Mouse (Mus musculus): Measurements from ENCODE around the gene Ube2u. TPM values are rescaled to one million over a fixed set of nuclear protein-coding genes. Genes with fewer than 3 reads are reported as not detected.

Gene Ube2u
- polyA plus RNA-seq, 1 experiment from 2014 or later: 0.62 TPM

GRCm38 (mm10) chr4:100517646-100518045 is 39.0 kb downstream of the Ube2u start:
- H3K4me1 ChIP-seq: peaks cover 9% of the 10 kb centered on the region
- H3K36me3 ChIP-seq (replicated peaks): no peaks in the 10 kb centered on the region
- H3K27ac ChIP-seq: no peak overlapping the region
- no peak overlapping the region for H3K4me3 ChIP-seq
- no peak for DNase-seq (ENCODE audit: extremely low spot score, low spot score)
- no peaks in the 10 kb centered on the region for H3K9me3 ChIP-seq
- 0 out of 2 replicates have a peak, but pooled peaks cover 6% of the 10 kb centered on the region for H3K27me3 ChIP-seq (ENCODE audit: poor library complexity, severe bottlenecking)
- WGBS: 82% methylated on average over 2 of the region's 2 CpGs

DNA sequence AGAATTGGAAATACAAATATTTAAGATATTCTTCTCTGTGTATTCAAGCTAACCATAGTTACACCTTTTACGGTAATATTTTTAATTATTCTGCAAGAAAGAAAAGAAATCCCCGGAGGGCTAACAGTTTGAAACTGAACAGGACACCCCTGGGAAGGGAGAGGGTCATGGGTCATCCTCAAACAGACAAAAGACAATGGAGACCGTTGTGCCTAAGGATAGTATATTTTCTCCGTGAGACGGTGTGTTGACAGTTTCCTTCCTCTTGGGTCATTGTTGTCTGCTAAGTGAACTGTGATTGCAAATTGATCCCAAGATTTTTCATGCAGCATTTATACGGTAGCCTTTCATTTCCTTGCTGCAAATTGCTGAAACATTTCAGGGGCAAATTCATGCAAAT is 43.9 kb downstream of the Ube2u start:
- peaks cover 52% of the 10 kb centered on the region for H3K27me3 ChIP-seq (ENCODE audit: poor library complexity, severe bottlenecking)
- H3K4me1 ChIP-seq: peaks cover 36% of the 10 kb centered on the region
- H3K4me3 ChIP-seq: no peak overlapping the region
- no peak overlapping the region for H3K27ac ChIP-seq
- no peak for DNase-seq (ENCODE audit: extremely low spot score, low spot score)
- no peaks in the 10 kb centered on the region for H3K9me3 ChIP-seq
- 16% methylated on average over 6 of the region's 6 CpGs for WGBS
- H3K36me3 ChIP-seq (replicated peaks): no peaks in the 10 kb centered on the region

GRCm38 (mm10) chr4:100524741-100525140 is 46.1 kb downstream of the Ube2u start:
- no peaks in the 10 kb centered on the region for H3K36me3 ChIP-seq (replicated peaks)
- no peak overlapping the region for H3K27ac ChIP-seq
- no peaks in the 10 kb centered on the region for H3K9me3 ChIP-seq
- 48% methylated on average over 4 of the region's 4 CpGs for WGBS
- DNase-seq (ENCODE audit: extremely low spot score, low spot score): no peak
- peaks cover 56% of the 10 kb centered on the region for H3K4me1 ChIP-seq
- peaks cover 70% of the 10 kb centered on the region for H3K27me3 ChIP-seq (ENCODE audit: poor library complexity, severe bottlenecking)
- H3K4me3 ChIP-seq: no peak overlapping the region

DNA sequence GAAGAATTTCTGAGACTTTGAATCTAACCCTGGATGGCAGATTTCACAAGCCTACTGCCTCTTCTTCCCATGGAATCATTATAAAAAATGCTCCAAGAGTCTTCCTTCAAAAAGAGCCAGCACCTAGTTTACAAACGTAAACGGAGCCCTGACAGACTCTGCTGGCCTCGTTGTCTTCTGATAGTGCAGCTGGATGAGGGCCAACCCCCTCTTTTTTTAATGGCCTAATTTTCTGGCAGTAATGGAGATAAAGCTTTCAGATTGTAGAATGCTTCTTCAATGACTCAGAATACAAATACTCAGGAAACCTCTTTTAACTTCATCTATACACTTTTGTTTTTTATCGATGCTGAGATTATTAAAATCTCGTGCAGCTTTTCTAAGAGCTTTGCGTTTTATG is 47.6 kb downstream of the Ube2u start:
- WGBS: 50% methylated on average over 6 of the region's 6 CpGs
- H3K4me3 ChIP-seq: no peak overlapping the region
- DNase-seq (ENCODE audit: extremely low spot score, low spot score): no peak
- H3K27ac ChIP-seq: no peak overlapping the region
- peaks cover 64% of the 10 kb centered on the region for H3K27me3 ChIP-seq (ENCODE audit: poor library complexity, severe bottlenecking)
- no peaks in the 10 kb centered on the region for H3K36me3 ChIP-seq (replicated peaks)
- H3K4me1 ChIP-seq: peaks cover 56% of the 10 kb centered on the region
- H3K9me3 ChIP-seq: no peaks in the 10 kb centered on the region

- Histone ChIP-seq H3K9me3 (no peaks in the 10 kb centered on the region), H3K4me3 (peak overlapping the region; percentile 39; the same call in 1 of the 2 replicates), H3K27ac (peak overlapping the region; percentile 67; the same call in 1 of the 2 replicates), H3K36me3 (replicated peaks) (no peaks in the 10 kb centered on the region), H3K27me3 (ENCODE audit: poor library complexity, severe bottlenecking) (peaks cover 64% of the 10 kb centered on the region), H3K4me1 (peaks cover 53% of the 10 kb centered on the region)
- no peak for DNase-seq (ENCODE audit: extremely low spot score, low spot score)
- 19% methylated on average over 3 of the region's 3 CpGs for WGBS
Observed at GRCm38 (mm10) chr4:100527086-100527485, 48.4 kb downstream of the Ube2u start.

GRCm38 (mm10) chr4:100527554-100528001 is 48.9 kb downstream of the Ube2u start:
- Histone ChIP-seq H3K9me3 (no peaks in the 10 kb centered on the region), H3K4me3 (peak overlapping the region; percentile 39), H3K4me1 (peaks cover 48% of the 10 kb centered on the region), H3K36me3 (replicated peaks) (no peaks in the 10 kb centered on the region), H3K27me3 (ENCODE audit: poor library complexity, severe bottlenecking) (peaks cover 64% of the 10 kb centered on the region), H3K27ac (peak overlapping the region; percentile 67)
- DNase-seq (ENCODE audit: extremely low spot score, low spot score): peak; percentile 61
- WGBS: 1% methylated on average over 15 of the region's 15 CpGs

DNA sequence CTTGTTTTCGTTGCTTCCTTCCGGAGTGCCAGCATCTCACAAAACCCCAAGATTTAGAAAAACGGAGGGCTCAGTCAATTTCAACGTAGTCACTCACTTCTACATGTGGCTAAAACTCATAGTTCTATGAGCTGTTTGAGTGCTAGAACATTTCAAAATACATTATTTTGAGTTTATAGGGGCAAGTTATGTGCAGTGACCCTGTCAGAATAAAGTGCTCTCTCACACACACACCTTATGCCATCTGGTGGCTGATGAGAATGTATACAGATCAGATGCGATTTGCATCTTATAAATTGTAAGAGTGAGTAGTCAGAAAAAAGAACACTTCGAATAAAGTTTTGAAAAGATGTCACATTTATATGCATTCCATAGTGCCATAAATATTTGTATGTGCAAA is 55.0 kb downstream of the Ube2u start:
- H3K9me3 ChIP-seq: no peaks in the 10 kb centered on the region
- no peak overlapping the region for H3K27ac ChIP-seq
- no peaks in the 10 kb centered on the region for H3K36me3 ChIP-seq (replicated peaks)
- H3K27me3 ChIP-seq (ENCODE audit: poor library complexity, severe bottlenecking): peaks cover 8% of the 10 kb centered on the region
- DNase-seq (ENCODE audit: extremely low spot score, low spot score): no peak
- no peak overlapping the region for H3K4me3 ChIP-seq
- 78% methylated on average over 6 of the region's 6 CpGs for WGBS
- H3K4me1 ChIP-seq: peaks cover 22% of the 10 kb centered on the region

DNA sequence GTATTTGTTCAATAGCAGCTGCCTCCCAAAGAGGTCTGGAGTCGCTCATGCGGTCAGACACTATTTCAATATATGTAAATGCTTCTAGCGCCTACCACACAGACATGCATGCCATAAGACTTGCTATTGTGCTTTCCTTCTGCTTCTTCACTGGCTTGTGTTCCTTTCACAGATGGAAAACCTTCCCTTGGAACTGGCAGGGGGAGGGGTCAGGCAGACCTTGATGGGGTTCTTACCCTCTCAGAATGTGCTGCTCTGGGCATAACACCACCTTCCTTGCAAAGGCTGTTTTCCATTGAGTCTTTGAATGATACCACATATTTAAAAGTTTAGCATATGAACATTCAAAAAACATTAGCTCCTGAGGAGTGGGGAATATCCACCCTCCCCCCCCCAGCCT is 56.3 kb downstream of the Ube2u start:
- DNase-seq (ENCODE audit: extremely low spot score, low spot score): no peak
- H3K4me3 ChIP-seq: no peak overlapping the region
- no peaks in the 10 kb centered on the region for H3K27me3 ChIP-seq (ENCODE audit: poor library complexity, severe bottlenecking)
- no peaks in the 10 kb centered on the region for H3K9me3 ChIP-seq
- H3K4me1 ChIP-seq: peaks cover 13% of the 10 kb centered on the region
- H3K36me3 ChIP-seq (replicated peaks): no peaks in the 10 kb centered on the region
- 73% methylated on average over 3 of the region's 3 CpGs for WGBS
- H3K27ac ChIP-seq: no peak overlapping the region

- H3K4me1 ChIP-seq: peaks cover 13% of the 10 kb centered on the region
- H3K9me3 ChIP-seq: no peaks in the 10 kb centered on the region
- no peak overlapping the region for H3K27ac ChIP-seq
- H3K36me3 ChIP-seq (replicated peaks): no peaks in the 10 kb centered on the region
- WGBS: 12% methylated on average over 3 of the region's 3 CpGs
- H3K27me3 ChIP-seq (ENCODE audit: poor library complexity, severe bottlenecking): no peaks in the 10 kb centered on the region
- no peak for DNase-seq (ENCODE audit: extremely low spot score, low spot score)
- no peak overlapping the region for H3K4me3 ChIP-seq
Observed at GRCm38 (mm10) chr4:100537898-100538297, 59.2 kb downstream of the Ube2u start.

- Histone ChIP-seq H3K36me3 (replicated peaks) (no peaks in the 10 kb centered on the region), H3K4me1 (peaks cover 12% of the 10 kb centered on the region), H3K27ac (no peak overlapping the region), H3K4me3 (no peak overlapping the region), H3K27me3 (ENCODE audit: poor library complexity, severe bottlenecking) (no peaks in the 10 kb centered on the region), H3K9me3 (no peaks in the 10 kb centered on the region)
- no peak for DNase-seq (ENCODE audit: extremely low spot score, low spot score)
- 87% methylated on average over 3 of the region's 3 CpGs for WGBS
Observed at GRCm38 (mm10) chr4:100539483-100539882, 60.8 kb downstream of the Ube2u start.

DNA sequence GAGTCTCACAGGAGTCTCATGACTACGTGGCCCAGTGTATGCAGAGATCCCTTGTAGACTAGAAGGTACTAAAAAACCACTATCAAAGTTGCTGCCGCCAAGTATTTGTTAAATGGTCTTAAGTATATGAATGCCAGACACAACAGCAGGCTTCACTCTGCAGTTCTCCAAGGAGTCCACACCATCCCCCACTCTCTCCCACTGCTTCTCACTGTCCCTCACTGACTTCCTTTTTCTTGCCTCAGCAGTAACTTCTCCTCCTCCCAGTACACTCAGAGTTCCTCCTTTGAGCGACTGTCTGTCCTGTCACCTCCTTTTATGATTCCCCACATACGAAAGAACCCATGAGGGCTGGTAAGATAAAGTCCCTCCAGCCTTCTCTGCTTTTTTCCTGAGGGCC is 69.3 kb downstream of the Ube2u start:
- no peaks in the 10 kb centered on the region for H3K27me3 ChIP-seq (ENCODE audit: poor library complexity, severe bottlenecking)
- no peaks in the 10 kb centered on the region for H3K36me3 ChIP-seq (replicated peaks)
- H3K9me3 ChIP-seq: no peaks in the 10 kb centered on the region
- H3K27ac ChIP-seq: no peak overlapping the region
- no peak for DNase-seq (ENCODE audit: extremely low spot score, low spot score)
- no peak overlapping the region for H3K4me3 ChIP-seq
- 79% methylated on average over 4 of the region's 4 CpGs for WGBS
- H3K4me1 ChIP-seq: no peaks in the 10 kb centered on the region

DNA sequence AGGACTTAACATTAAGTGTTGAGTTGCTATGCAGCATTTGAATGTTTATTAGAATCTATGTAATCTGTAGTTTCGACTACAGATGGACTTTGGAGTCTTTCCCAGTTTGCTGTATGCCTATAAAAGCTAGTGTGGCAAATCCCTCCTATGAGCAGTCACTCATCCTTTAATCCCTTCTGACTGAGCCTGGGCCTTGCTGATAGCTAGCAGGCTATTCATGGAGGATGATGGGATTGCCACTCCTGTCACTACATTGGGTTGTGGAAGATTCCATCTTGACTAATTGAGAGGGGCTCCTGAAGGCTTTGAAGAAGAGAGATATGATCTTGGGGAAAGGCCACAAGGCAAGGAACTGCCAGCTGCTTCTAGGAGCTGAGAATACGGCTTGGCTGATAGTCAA is 74.6 kb downstream of the Ube2u start:
- Histone ChIP-seq H3K4me3 (no peak overlapping the region), H3K36me3 (replicated peaks) (no peaks in the 10 kb centered on the region), H3K27ac (no peak overlapping the region), H3K27me3 (ENCODE audit: poor library complexity, severe bottlenecking) (no peaks in the 10 kb centered on the region), H3K4me1 (no peaks in the 10 kb centered on the region), H3K9me3 (no peaks in the 10 kb centered on the region)
- no peak for DNase-seq (ENCODE audit: extremely low spot score, low spot score)
- WGBS: 88% methylated on average over 2 of the region's 2 CpGs

GRCm38 (mm10) chr4:100588236-100589206 is 109.9 kb downstream of the Ube2u start:
- H3K4me1 ChIP-seq: peaks cover 11% of the 10 kb centered on the region
- peak overlapping the region; percentile 50 for H3K4me3 ChIP-seq
- no peaks in the 10 kb centered on the region for H3K36me3 ChIP-seq (replicated peaks)
- peaks cover 35% of the 10 kb centered on the region for H3K27me3 ChIP-seq (ENCODE audit: poor library complexity, severe bottlenecking)
- no peaks in the 10 kb centered on the region for H3K9me3 ChIP-seq
- peak; percentile 80 for DNase-seq (ENCODE audit: extremely low spot score, low spot score)
- WGBS: 6% methylated on average over 21 of the region's 21 CpGs
- H3K27ac ChIP-seq: peak overlapping the region; percentile 62

Data from forebrain, embryonic 10.5 days (tissue).